Mouse (Mus musculus): ENCODE measurements around the gene Serpinb6c.

The Serpinb6c gene

GRCm38 (mm10) chr13:33905176-33905954, at the start of gene Serpinb6c:
Gene Serpinb6c (minus strand): TSS chr13:33905708.
- no peak for DNase-seq (ENCODE audit: inconsistent age in 2 of 2, low spot score in 1 of 2)

GRCm38 (mm10) chr13:33952947-33953346, 47.4 kb upstream of the Serpinb6c start:
- DNase-seq (ENCODE audit: inconsistent age in 2 of 2, low spot score in 1 of 2) = peak; percentile 40 to 75

- DNase-seq (ENCODE audit: inconsistent age in 2 of 2, low spot score in 1 of 2) = peak; percentile 31 to 76
Observed at GRCm38 (mm10) chr13:33952075-33952449, 46.6 kb upstream of the Serpinb6c start.

GRCm38 (mm10) chr13:33951308-33952074, 46.0 kb upstream of the Serpinb6c start:
- DNase-seq (ENCODE audit: inconsistent age in 2 of 2, low spot score in 1 of 2) = peak; percentile 83 to 90

GRCm38 (mm10) chr13:33942212-33942779, 36.8 kb upstream of the Serpinb6c start:
- DNase-seq (ENCODE audit: inconsistent age in 2 of 2, low spot score in 1 of 2) = peak; percentile 48 to 81

GRCm38 (mm10) chr13:33941288-33941808, 35.8 kb upstream of the Serpinb6c start:
- DNase-seq (ENCODE audit: inconsistent age in 2 of 2, low spot score in 1 of 2) = peak; percentile 33 to 65

- DNase-seq (ENCODE audit: inconsistent age in 2 of 2, low spot score in 1 of 2) = peak in 1 of 2 experiments; percentile 29
Observed at GRCm38 (mm10) chr13:33937587-33937986, 32.1 kb upstream of the Serpinb6c start.

GRCm38 (mm10) chr13:33937151-33937550, 31.6 kb upstream of the Serpinb6c start:
- DNase-seq (ENCODE audit: inconsistent age in 2 of 2, low spot score in 1 of 2) = peak in 1 of 2 experiments; percentile 65

GRCm38 (mm10) chr13:33935465-33936181, 30.1 kb upstream of the Serpinb6c start:
- peak; percentile 81 to 93 for DNase-seq (ENCODE audit: inconsistent age in 2 of 2, low spot score in 1 of 2)

GRCm38 (mm10) chr13:33934743-33935142, 29.2 kb upstream of the Serpinb6c start:
- DNase-seq (ENCODE audit: inconsistent age in 2 of 2, low spot score in 1 of 2) = peak; percentile 72 to 91

GRCm38 (mm10) chr13:33930912-33931311, 25.4 kb upstream of the Serpinb6c start:
- peak; percentile 31 to 57 for DNase-seq (ENCODE audit: inconsistent age in 2 of 2, low spot score in 1 of 2)

GRCm38 (mm10) chr13:33930281-33930680, 24.8 kb upstream of the Serpinb6c start:
- peak in 1 of 2 experiments; percentile 50 for DNase-seq (ENCODE audit: inconsistent age in 2 of 2, low spot score in 1 of 2)

- DNase-seq (ENCODE audit: inconsistent age in 2 of 2, low spot score in 1 of 2) = no peak
Observed at GRCm38 (mm10) chr13:33921699-33922098, 16.2 kb upstream of the Serpinb6c start.

GRCm38 (mm10) chr13:33921041-33921440, 15.5 kb upstream of the Serpinb6c start:
- no peak for DNase-seq (ENCODE audit: inconsistent age in 2 of 2, low spot score in 1 of 2)

- DNase-seq (ENCODE audit: inconsistent age in 2 of 2, low spot score in 1 of 2) = no peak
Observed at GRCm38 (mm10) chr13:33906821-33907220, 1.3 kb upstream of the Serpinb6c start.

GRCm38 (mm10) chr13:33903290-33903689, 2.2 kb downstream of the Serpinb6c start:
- no peak for DNase-seq (ENCODE audit: inconsistent age in 2 of 2, low spot score in 1 of 2)

GRCm38 (mm10) chr13:33894207-33894606, 11.3 kb downstream of the Serpinb6c start:
- peak; percentile 19 to 63 for DNase-seq (ENCODE audit: inconsistent age in 2 of 2, low spot score in 1 of 2)

- DNase-seq (ENCODE audit: inconsistent age in 2 of 2, low spot score in 1 of 2) = no peak
Observed at GRCm38 (mm10) chr13:33843308-33843707, 62.2 kb downstream of the Serpinb6c start, which contains the start of gene Serpinb6e. Gene Serpinb6e (minus strand): TSS chr13:33843408.

GRCm38 (mm10) chr13:33830751-33831150, 74.8 kb downstream of the Serpinb6c start:
- DNase-seq (ENCODE audit: inconsistent age in 2 of 2, low spot score in 1 of 2) = no peak

Data from adrenal gland, adult (tissue).